Mouse (Mus musculus): ENCODE results near the gene Mettl3. TPM values are rescaled to one million over a fixed set of nuclear protein-coding genes. Genes with fewer than 3 reads are reported as not detected.
"Not testable (repeated sequence)": the region's sequence is repeated elsewhere in the genome, so short reads cannot be mapped to it uniquely, and the experiment has no call there.

The Mettl3 gene
- polyA plus RNA-seq, 1 experiment from 2014 or later, result 48.1 TPM

GRCm38 (mm10) chr14:52315792-52316440, 11.0 kb upstream of the Mettl3 start:
- H3K9me3 ChIP-seq, result no peaks in the 10 kb centered on the region
- H3K9ac ChIP-seq, result peak overlapping the region; percentile 92
- 1% methylated on average over 36 of the region's 41 CpGs for WGBS
- H3K36me3 ChIP-seq, result peaks cover 40% of the 10 kb centered on the region
- peaks cover 54% of the 10 kb centered on the region for H3K4me1 ChIP-seq (replicated peaks)
- H3K27me3 ChIP-seq, result no peaks in the 10 kb centered on the region
- H3K27ac ChIP-seq, result peak overlapping the region; percentile 97
- peak overlapping the region; percentile 78 for H3K4me3 ChIP-seq
- H3K4me2 ChIP-seq, result peak overlapping the region; percentile 95
- peak; percentile 90 for ATAC-seq (ENCODE audit: low FRiP score)

DNA sequence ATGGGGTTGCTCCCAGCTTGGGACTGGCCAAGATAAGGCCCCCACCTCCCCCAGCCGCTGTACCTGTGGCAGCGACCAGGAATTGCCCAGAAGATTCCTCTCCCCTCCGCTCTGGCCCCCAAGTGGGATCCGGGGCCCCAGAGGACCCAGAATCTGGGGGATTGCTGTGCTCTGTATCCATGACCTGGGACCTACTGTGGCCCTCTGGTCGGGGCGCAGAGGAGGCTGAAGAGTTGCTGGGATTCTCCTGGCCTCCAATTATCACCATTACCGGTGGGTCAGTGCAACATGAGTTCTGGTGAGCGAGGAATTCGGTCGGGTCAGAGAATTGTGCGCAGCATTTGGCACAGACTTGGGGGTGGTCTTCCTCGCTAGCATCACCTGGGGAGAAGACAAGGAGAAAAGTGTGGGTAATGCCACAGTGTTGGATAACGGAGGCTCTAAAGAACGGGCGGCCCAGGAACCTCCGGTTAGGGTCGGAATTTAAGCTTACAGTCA, 10.4 kb upstream of the Mettl3 start:
- Histone ChIP-seq H3K9ac (peak overlapping the region; percentile 92), H3K27ac (peak overlapping the region; percentile 97), H3K4me2 (peak overlapping the region; percentile 95), H3K4me3 (peak overlapping the region; percentile 78), H3K36me3 (peaks cover 46% of the 10 kb centered on the region), H3K27me3 (no peaks in the 10 kb centered on the region), H3K9me3 (no peaks in the 10 kb centered on the region), H3K4me1 (replicated peaks) (peaks cover 60% of the 10 kb centered on the region)
- 9% methylated on average over 17 of the region's 17 CpGs for WGBS
- ATAC-seq (ENCODE audit: low FRiP score), result peak; percentile 5

- Histone ChIP-seq H3K4me2 (peak overlapping the region; percentile 95), H3K4me3 (peak overlapping the region; percentile 78), H3K9ac (peak overlapping the region; percentile 92), H3K36me3 (peaks cover 48% of the 10 kb centered on the region), H3K27me3 (no peaks in the 10 kb centered on the region), H3K4me1 (replicated peaks) (peaks cover 60% of the 10 kb centered on the region), H3K27ac (peak overlapping the region; percentile 97), H3K9me3 (no peaks in the 10 kb centered on the region)
- 44% methylated on average over 8 of the region's 8 CpGs for WGBS
- no peak for ATAC-seq (ENCODE audit: low FRiP score)
Measured at GRCm38 (mm10) chr14:52314808-52315150, 9.9 kb upstream of the Mettl3 start.

DNA sequence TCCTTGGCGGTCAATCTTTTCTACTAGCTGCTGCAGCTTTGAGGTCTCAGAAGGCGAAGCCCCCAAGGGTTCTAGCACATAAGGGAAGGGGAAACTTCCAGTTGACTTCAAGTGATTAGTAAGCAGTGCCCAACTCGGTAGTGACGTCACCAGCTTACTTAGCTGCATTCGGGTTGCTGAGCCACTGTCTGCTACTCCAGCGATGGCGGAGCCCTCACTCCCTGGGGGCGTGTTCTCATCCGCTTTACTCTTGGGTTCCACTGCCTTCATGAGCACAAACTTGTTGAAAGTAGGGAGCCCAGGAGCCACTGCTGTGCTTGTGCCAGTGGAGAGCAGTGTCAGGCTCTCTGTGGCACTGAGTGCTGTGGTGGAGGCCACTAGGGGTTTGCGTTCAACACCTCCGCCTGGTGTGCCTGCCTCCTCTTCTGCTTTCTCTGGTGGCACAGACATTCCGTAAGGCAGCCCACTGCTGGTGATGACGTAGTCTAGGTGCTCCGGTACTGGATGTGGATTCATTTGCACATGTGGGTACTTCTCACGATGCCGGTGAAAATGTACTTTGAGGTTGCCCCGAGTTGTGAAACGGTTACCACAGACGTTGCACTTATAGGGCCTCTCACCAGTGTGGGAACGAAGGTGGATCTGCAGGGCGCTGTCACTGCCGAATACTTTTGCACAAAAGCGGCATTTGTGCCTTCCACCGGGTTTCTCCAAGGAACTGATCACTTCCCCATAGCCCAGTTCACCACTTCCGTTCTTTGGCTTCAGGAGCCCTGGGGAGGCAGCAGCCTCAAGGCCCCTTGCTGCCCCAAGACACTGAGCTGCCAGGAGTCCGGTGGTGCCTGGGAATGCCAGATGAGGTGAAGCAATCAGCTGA, 9.2 kb upstream of the Mettl3 start:
- no peaks in the 10 kb centered on the region for H3K27me3 ChIP-seq
- H3K9ac ChIP-seq, result peak overlapping the region; percentile 92
- no peaks in the 10 kb centered on the region for H3K9me3 ChIP-seq
- peaks cover 54% of the 10 kb centered on the region for H3K36me3 ChIP-seq
- peaks cover 64% of the 10 kb centered on the region for H3K4me1 ChIP-seq (replicated peaks)
- peak overlapping the region; percentile 95 for H3K4me2 ChIP-seq
- peak overlapping the region; percentile 78 for H3K4me3 ChIP-seq
- H3K27ac ChIP-seq, result peak overlapping the region; percentile 97
- WGBS, result 82% methylated on average over 26 of the region's 26 CpGs
- ATAC-seq (ENCODE audit: low FRiP score), result no peak

- H3K4me2 ChIP-seq, result peak overlapping the region; percentile 95
- no peak for ATAC-seq (ENCODE audit: low FRiP score)
- 98% methylated on average over 2 of the region's 2 CpGs for WGBS
- H3K27ac ChIP-seq, result no peak overlapping the region
- peak overlapping the region; percentile 7; the same call in 1 of the 2 replicates for H3K4me3 ChIP-seq
- peaks cover 56% of the 10 kb centered on the region for H3K4me1 ChIP-seq (replicated peaks)
- H3K36me3 ChIP-seq, result peaks cover 60% of the 10 kb centered on the region
- no peak overlapping the region for H3K9ac ChIP-seq
- no peaks in the 10 kb centered on the region for H3K9me3 ChIP-seq
- H3K27me3 ChIP-seq, result no peaks in the 10 kb centered on the region
Measured at GRCm38 (mm10) chr14:52310906-52311305, 6.0 kb upstream of the Mettl3 start.

GRCm38 (mm10) chr14:52310343-52310742, 5.4 kb upstream of the Mettl3 start:
- not testable (repeated sequence) for H3K9ac ChIP-seq; ATAC-seq (ENCODE audit: low FRiP score); H3K27ac ChIP-seq; H3K4me2 ChIP-seq; H3K9me3 ChIP-seq; H3K27me3 ChIP-seq; H3K4me3 ChIP-seq
- Histone ChIP-seq H3K36me3 (peaks cover 60% of the 10 kb centered on the region), H3K4me1 (replicated peaks) (peaks cover 59% of the 10 kb centered on the region)
- 94% methylated on average over 6 of the region's 6 CpGs for WGBS

DNA sequence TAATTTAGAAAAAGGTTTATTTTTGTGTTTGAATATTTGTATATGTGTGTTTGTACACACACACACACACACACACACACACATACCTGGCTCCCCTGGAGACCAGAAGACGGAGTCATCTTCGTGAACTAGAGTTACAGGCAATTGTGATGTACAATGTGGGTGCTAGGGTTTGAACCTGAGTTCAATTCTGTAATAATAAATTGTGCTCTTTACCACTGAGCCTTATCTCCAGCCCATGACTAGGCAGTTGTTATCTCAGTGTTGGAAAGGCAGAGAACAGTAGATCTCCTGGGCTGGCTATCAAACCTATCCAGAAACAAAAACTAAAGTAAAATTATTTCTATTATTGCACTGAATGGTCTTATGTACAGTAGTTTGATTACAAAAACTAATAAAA, 1.2 kb upstream of the Mettl3 start:
- Histone ChIP-seq H3K4me1 (replicated peaks) (peaks cover 33% of the 10 kb centered on the region), H3K36me3 (peaks cover 22% of the 10 kb centered on the region), H3K27me3 (no peaks in the 10 kb centered on the region), H3K9me3 (no peaks in the 10 kb centered on the region), H3K27ac (no peak overlapping the region), H3K4me2 (no peak overlapping the region), H3K9ac (no peak overlapping the region), H3K4me3 (no peak overlapping the region)
- no peak for ATAC-seq (ENCODE audit: low FRiP score)
- 94% methylated on average over 2 of the region's 2 CpGs for WGBS

DNA sequence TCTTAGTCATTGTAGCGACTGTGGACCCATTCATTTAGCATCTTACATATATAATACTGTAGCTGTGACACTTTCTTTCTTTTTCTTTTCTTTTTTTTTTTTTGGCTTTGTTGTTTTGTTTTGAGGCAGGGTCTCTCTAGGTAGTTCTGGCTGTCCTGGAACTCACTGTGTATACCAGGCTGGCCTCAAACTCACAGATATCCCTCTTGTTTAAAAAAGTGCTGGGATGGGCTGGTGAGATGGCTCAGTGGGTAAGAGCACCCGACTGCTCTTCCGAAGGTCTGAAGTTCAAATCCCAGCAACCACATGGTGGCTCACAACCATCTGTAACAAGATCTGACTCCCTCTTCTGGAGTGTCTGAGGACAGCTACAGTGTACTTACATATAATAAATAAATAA, 1.4 kb downstream of the Mettl3 start:
- not testable (repeated sequence) for H3K9me3 ChIP-seq; H3K27ac ChIP-seq; ATAC-seq (ENCODE audit: low FRiP score); H3K4me3 ChIP-seq; H3K9ac ChIP-seq; H3K27me3 ChIP-seq
- Histone ChIP-seq H3K4me1 (replicated peaks) (peaks cover 22% of the 10 kb centered on the region), H3K36me3 (peaks cover 18% of the 10 kb centered on the region), H3K4me2 (peak overlapping the region; percentile 75; the same call in 1 of the 2 replicates)
- 91% methylated on average over 3 of the region's 3 CpGs for WGBS

GRCm38 (mm10) chr14:52295558-52296264, 9.2 kb downstream of the Mettl3 start:
- no peak overlapping the region for H3K4me3 ChIP-seq
- no peaks in the 10 kb centered on the region for H3K27me3 ChIP-seq
- WGBS, result 70% methylated on average over 6 of the region's 6 CpGs
- H3K9ac ChIP-seq, result no peak overlapping the region
- H3K4me1 ChIP-seq (replicated peaks), result no peaks in the 10 kb centered on the region
- peaks cover 86% of the 10 kb centered on the region for H3K36me3 ChIP-seq
- H3K4me2 ChIP-seq, result no peak overlapping the region
- ATAC-seq (ENCODE audit: low FRiP score), result peak; percentile 67
- no peak overlapping the region for H3K27ac ChIP-seq
- no peaks in the 10 kb centered on the region for H3K9me3 ChIP-seq

- Histone ChIP-seq H3K4me1 (replicated peaks) (peaks cover 9% of the 10 kb centered on the region), H3K27me3 (no peaks in the 10 kb centered on the region), H3K9ac (no peak overlapping the region), H3K36me3 (peaks cover 37% of the 10 kb centered on the region), H3K27ac (no peak overlapping the region), H3K4me2 (no peak overlapping the region), H3K9me3 (no peaks in the 10 kb centered on the region), H3K4me3 (no peak overlapping the region)
- ATAC-seq (ENCODE audit: low FRiP score), result no peak
- 96% methylated on average over 3 of the region's 3 CpGs for WGBS
Measured at GRCm38 (mm10) chr14:52284191-52284590, 20.7 kb downstream of the Mettl3 start.

DNA sequence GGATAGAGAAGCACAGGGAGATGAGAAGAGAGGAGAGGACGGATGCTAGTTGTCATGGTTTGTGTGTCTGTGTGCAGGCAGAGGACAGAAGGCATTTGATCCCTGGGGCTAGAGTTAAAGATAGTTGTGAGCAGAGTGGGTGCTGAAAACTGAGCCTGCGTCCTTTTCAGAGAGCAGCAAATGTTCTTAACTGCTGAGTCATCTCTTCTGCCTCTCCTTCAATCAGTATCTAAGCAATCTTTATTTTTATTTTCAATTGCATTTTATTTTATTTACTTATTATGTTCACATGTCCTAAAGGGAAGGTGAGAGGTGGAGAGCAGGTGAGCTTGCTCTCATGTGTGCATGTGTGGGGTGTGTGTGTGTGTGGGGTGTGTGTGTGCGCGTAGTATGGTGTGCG, 21.3 kb downstream of the Mettl3 start:
- no peak overlapping the region for H3K4me3 ChIP-seq
- no peaks in the 10 kb centered on the region for H3K27me3 ChIP-seq
- WGBS, result 96% methylated on average over 5 of the region's 5 CpGs
- no peaks in the 10 kb centered on the region for H3K9me3 ChIP-seq
- ATAC-seq (ENCODE audit: low FRiP score), result no peak
- H3K9ac ChIP-seq, result no peak overlapping the region
- no peak overlapping the region for H3K27ac ChIP-seq
- no peak overlapping the region for H3K4me2 ChIP-seq
- peaks cover 9% of the 10 kb centered on the region for H3K4me1 ChIP-seq (replicated peaks)
- H3K36me3 ChIP-seq, result peaks cover 33% of the 10 kb centered on the region

GRCm38 (mm10) chr14:52279747-52280120, 25.2 kb downstream of the Mettl3 start:
- H3K36me3 ChIP-seq, result peaks cover 12% of the 10 kb centered on the region
- no peaks in the 10 kb centered on the region for H3K9me3 ChIP-seq
- H3K4me2 ChIP-seq, result peak overlapping the region; percentile 72
- peak overlapping the region; percentile 81 for H3K4me3 ChIP-seq
- H3K4me1 ChIP-seq (replicated peaks), result peaks cover 13% of the 10 kb centered on the region
- H3K27ac ChIP-seq, result peak overlapping the region; percentile 90
- peak overlapping the region; percentile 92 for H3K9ac ChIP-seq
- H3K27me3 ChIP-seq, result no peaks in the 10 kb centered on the region
- ATAC-seq (ENCODE audit: low FRiP score), result peak; percentile 55
- 1% methylated on average over 21 of the region's 21 CpGs for WGBS

Data from hindbrain, embryonic 13.5 days (tissue).